Mouse (Mus musculus): ENCODE data around the gene Rtn4rl1. TPM values are rescaled to one million over a fixed set of nuclear protein-coding genes. Genes with fewer than 3 reads are reported as not detected.
A peak's percentile ranks its signal among the peaks of the same experiment; 100 is the strongest.

The Rtn4rl1 gene
- total RNA-seq, 2 experiments from 2014 or later, result 104 to 110 TPM

- DNase-seq (ENCODE audit: low spot score in 2 of 2), result no peak
- no peak for TF ChIP-seq CTCF (conservative IDR thresholded peaks at IDR 0.05)
- peak overlapping the region; percentile 77 for H3K27ac ChIP-seq
- no peak overlapping the region for H3K4me3 ChIP-seq
These were observed 63.6 kb downstream of the Rtn4rl1 start for GRCm38 (mm10) chr11:75257056-75257648.

- TF ChIP-seq CTCF (conservative IDR thresholded peaks at IDR 0.05), result no peak
- peak overlapping the region; percentile 84 for H3K27ac ChIP-seq
- H3K4me3 ChIP-seq, result no peak overlapping the region
- no peak for DNase-seq (ENCODE audit: low spot score in 2 of 2)
These were observed 65.8 kb downstream of the Rtn4rl1 start for GRCm38 (mm10) chr11:75259416-75259815.

GRCm38 (mm10) chr11:75259996-75260561 lies 66.5 kb downstream of the Rtn4rl1 start:
- TF ChIP-seq CTCF (conservative IDR thresholded peaks at IDR 0.05), result no peak
- H3K27ac ChIP-seq, result peak overlapping the region; percentile 84
- peak in 1 of 2 experiments; percentile 53 for DNase-seq (ENCODE audit: low spot score in 2 of 2)
- no peak overlapping the region for H3K4me3 ChIP-seq

GRCm38 (mm10) chr11:75261016-75261415 lies 67.4 kb downstream of the Rtn4rl1 start:
- H3K4me3 ChIP-seq, result no peak overlapping the region
- peak overlapping the region; percentile 84 for H3K27ac ChIP-seq
- DNase-seq (ENCODE audit: low spot score in 2 of 2), result no peak
- no peak for TF ChIP-seq CTCF (conservative IDR thresholded peaks at IDR 0.05)

GRCm38 (mm10) chr11:75261730-75262129 lies 68.1 kb downstream of the Rtn4rl1 start:
- no peak for DNase-seq (ENCODE audit: low spot score in 2 of 2)
- Histone ChIP-seq H3K4me3 (no peak overlapping the region), H3K27ac (peak overlapping the region; percentile 84)
- TF ChIP-seq CTCF (conservative IDR thresholded peaks at IDR 0.05), result no peak

GRCm38 (mm10) chr11:75262181-75262580 lies 68.6 kb downstream of the Rtn4rl1 start:
- Histone ChIP-seq H3K4me3 (no peak overlapping the region), H3K27ac (peak overlapping the region; percentile 84)
- no peak for DNase-seq (ENCODE audit: low spot score in 2 of 2)
- no peak for TF ChIP-seq CTCF (conservative IDR thresholded peaks at IDR 0.05)

- no peak for DNase-seq (ENCODE audit: low spot score in 2 of 2)
- TF ChIP-seq CTCF (conservative IDR thresholded peaks at IDR 0.05), result no peak
- Histone ChIP-seq H3K27ac (peak overlapping the region; percentile 84), H3K4me3 (no peak overlapping the region)
These were observed 69.2 kb downstream of the Rtn4rl1 start for GRCm38 (mm10) chr11:75262791-75263190.

- peak overlapping the region; percentile 84 for H3K27ac ChIP-seq
- no peak for DNase-seq (ENCODE audit: low spot score in 2 of 2)
- no peak overlapping the region for H3K4me3 ChIP-seq
- TF ChIP-seq CTCF (conservative IDR thresholded peaks at IDR 0.05), result no peak
These were observed 69.8 kb downstream of the Rtn4rl1 start for GRCm38 (mm10) chr11:75263274-75263963.

GRCm38 (mm10) chr11:75263964-75264312 lies 70.4 kb downstream of the Rtn4rl1 start:
- no peak for DNase-seq (ENCODE audit: low spot score in 2 of 2)
- no peak for TF ChIP-seq CTCF (conservative IDR thresholded peaks at IDR 0.05)
- no peak overlapping the region for H3K4me3 ChIP-seq
- peak overlapping the region; percentile 84 for H3K27ac ChIP-seq

- TF ChIP-seq CTCF (conservative IDR thresholded peaks at IDR 0.05), result peak; percentile 61
- Histone ChIP-seq H3K4me3 (no peak overlapping the region), H3K27ac (peak overlapping the region; percentile 84)
- no peak for DNase-seq (ENCODE audit: low spot score in 2 of 2)
These were observed 71.0 kb downstream of the Rtn4rl1 start for GRCm38 (mm10) chr11:75264550-75264949.

- Histone ChIP-seq H3K27ac (no peak overlapping the region; the same call in 1 of the 2 replicates), H3K4me3 (no peak overlapping the region)
- DNase-seq (ENCODE audit: low spot score in 2 of 2), result no peak
- no peak for TF ChIP-seq CTCF (conservative IDR thresholded peaks at IDR 0.05)
These were observed 72.0 kb downstream of the Rtn4rl1 start for GRCm38 (mm10) chr11:75265545-75265944.

GRCm38 (mm10) chr11:75267826-75268281 lies 74.3 kb downstream of the Rtn4rl1 start:
- peak overlapping the region; percentile 92 for H3K27ac ChIP-seq
- no peak for TF ChIP-seq CTCF (conservative IDR thresholded peaks at IDR 0.05)
- H3K4me3 ChIP-seq, result no peak overlapping the region
- peak; percentile 46 to 59 for DNase-seq (ENCODE audit: low spot score in 2 of 2)

GRCm38 (mm10) chr11:75268492-75268891 lies 74.9 kb downstream of the Rtn4rl1 start:
- DNase-seq (ENCODE audit: low spot score in 2 of 2), result no peak
- Histone ChIP-seq H3K27ac (peak overlapping the region; percentile 92), H3K4me3 (no peak overlapping the region)
- no peak for TF ChIP-seq CTCF (conservative IDR thresholded peaks at IDR 0.05)
